Mouse (Mus musculus) embryonic facial prominence, embryonic 11.5 days (tissue): Measurements from ENCODE around the gene Cd83. TPM values are rescaled to one million over a fixed set of nuclear protein-coding genes. Genes with fewer than 3 reads are reported as not detected.

Experiments
- ATAC-seq: fragments of 200-750 bp; cut with Nextera tagmentation; replicated peaks from 2 replicates; pipeline ENCODE4 v1.8.0; 2017; ENCODE audit warnings: low read depth; ENCODE audit not compliant: insufficient number of reproducible peaks, low FRiP score, low TSS enrichment
- DNase-seq: peaks from one replicate; pipeline ENCODE4 v3.0.0-alpha.2; 2015; ENCODE audit warnings: low spot score
- H3K27ac ChIP-seq: fragments of 300-500 bp; sonication (generic); replicated peaks from 2 replicates; pipeline ENCODE4 v1.5.1; 2014; ENCODE audit warnings: mild to moderate bottlenecking, low read depth, low read length, control low read depth
- H3K27me3 ChIP-seq: fragments of 300-500 bp; sonication (generic); 2 replicates; pipeline ENCODE4 v1.6.1; 2014; ENCODE audit warnings: mild to moderate bottlenecking, low read length, moderate library complexity, mixed read lengths; ENCODE audit not compliant: control insufficient read depth, insufficient read depth
- H3K36me3 ChIP-seq: fragments of 300-500 bp; sonication (generic); replicated peaks from 2 replicates; pipeline ENCODE4 v1.6.1; 2014; ENCODE audit warnings: low read depth, mild to moderate bottlenecking, low read length, moderate library complexity, mixed read lengths; ENCODE audit not compliant: control insufficient read depth, insufficient read depth
- H3K4me1 ChIP-seq: fragments of 300-500 bp; sonication (generic); 2 replicates; pipeline ENCODE4 v1.6.1; 2014; ENCODE audit warnings: low read length, mixed read lengths; ENCODE audit not compliant: control insufficient read depth, insufficient read depth
- H3K4me2 ChIP-seq: fragments of 300-500 bp; sonication (generic); 2 replicates; pipeline ENCODE4 v1.6.1; 2014; ENCODE audit warnings: low read depth, mild to moderate bottlenecking, control low read depth, low read length, moderate library complexity
- H3K4me3 ChIP-seq: fragments of 300-500 bp; sonication (generic); 2 replicates; pipeline ENCODE4 v1.5.1; 2014; ENCODE audit warnings: low read depth, low read length, control low read depth
- H3K9ac ChIP-seq: fragments of 300-500 bp; sonication (generic); replicated peaks from 2 replicates; pipeline ENCODE4 v1.6.1; 2014; ENCODE audit warnings: mild to moderate bottlenecking, control low read depth, low read length
- H3K9me3 ChIP-seq: fragments of 300-500 bp; sonication (generic); replicated peaks from 2 replicates; pipeline ENCODE4 v1.6.1; 2016; ENCODE audit warnings: mild to moderate bottlenecking, low read length, inconsistent platforms, mixed read lengths; ENCODE audit not compliant: control insufficient read depth
- WGBS: fragments of 180-500 bp; shearing (Covaris S2); extraction: QIAGEN DNeasy Blood & Tissue Kit; methylation state at CpG from one replicate; pipeline ENCODE4 v1.1.7; 2014; 5-methylcytosine and 5-hydroxymethylcytosine counted together
- polyA plus RNA-seq: library from polyadenylated mRNA; unstranded; fragments of >200 nt; fragmentation: Nextera tagmentation; extraction: Ambion mirVana; gene quantifications from 2 replicates; pipeline ENCODE4 v1.2.1, GENCODE M21; 2014

Gene Cd83
- polyA plus RNA-seq, 1 experiment from 2014 or later = 8.0 TPM

- no peak overlapping the region for H3K27ac ChIP-seq
- no peaks in the 10 kb centered on the region for H3K36me3 ChIP-seq
- no peak for DNase-seq
- H3K4me2 ChIP-seq = no peak overlapping the region
- no peak overlapping the region for H3K9ac ChIP-seq
- H3K4me1 ChIP-seq = no peaks in the 10 kb centered on the region
- no peak for ATAC-seq
- 32% methylated on average over 6 of the region's 6 CpGs for WGBS
- no peaks in the 10 kb centered on the region; the same call in 1 of the 2 replicates for H3K27me3 ChIP-seq
- no peaks in the 10 kb centered on the region for H3K9me3 ChIP-seq
- no peak overlapping the region for H3K4me3 ChIP-seq
These were observed 6.4 kb upstream of the Cd83 start for GRCm38 (mm10) chr13:43778021-43778649.

DNA sequence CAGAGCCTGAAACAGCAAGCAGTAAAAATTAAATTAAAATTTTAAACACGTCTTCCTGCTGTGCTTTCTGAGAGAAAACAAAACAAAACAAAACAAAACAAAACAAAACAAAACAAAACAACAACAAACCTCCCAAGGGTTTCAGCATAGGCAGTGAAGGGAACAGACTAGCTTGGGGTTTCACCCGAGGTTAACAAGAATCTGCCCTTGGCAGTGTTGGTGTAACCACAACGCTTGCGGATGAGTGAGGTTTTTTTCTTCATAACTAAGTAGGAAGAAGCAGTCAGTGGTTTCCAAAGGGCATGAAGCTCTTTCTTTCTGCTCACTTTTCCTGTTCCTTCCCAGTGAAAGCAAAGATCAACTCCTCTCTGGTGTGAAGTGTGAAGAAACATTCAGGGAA is 5.6 kb upstream of the Cd83 start:
- DNase-seq = no peak
- no peak for ATAC-seq
- H3K9ac ChIP-seq = no peak overlapping the region
- H3K27me3 ChIP-seq = peaks cover 3% of the 10 kb centered on the region
- no peaks in the 10 kb centered on the region for H3K36me3 ChIP-seq
- H3K4me1 ChIP-seq = no peaks in the 10 kb centered on the region
- H3K27ac ChIP-seq = no peak overlapping the region
- WGBS = 75% methylated on average over 4 of the region's 4 CpGs
- H3K4me3 ChIP-seq = no peak overlapping the region
- no peak overlapping the region for H3K4me2 ChIP-seq
- H3K9me3 ChIP-seq = no peaks in the 10 kb centered on the region

DNA sequence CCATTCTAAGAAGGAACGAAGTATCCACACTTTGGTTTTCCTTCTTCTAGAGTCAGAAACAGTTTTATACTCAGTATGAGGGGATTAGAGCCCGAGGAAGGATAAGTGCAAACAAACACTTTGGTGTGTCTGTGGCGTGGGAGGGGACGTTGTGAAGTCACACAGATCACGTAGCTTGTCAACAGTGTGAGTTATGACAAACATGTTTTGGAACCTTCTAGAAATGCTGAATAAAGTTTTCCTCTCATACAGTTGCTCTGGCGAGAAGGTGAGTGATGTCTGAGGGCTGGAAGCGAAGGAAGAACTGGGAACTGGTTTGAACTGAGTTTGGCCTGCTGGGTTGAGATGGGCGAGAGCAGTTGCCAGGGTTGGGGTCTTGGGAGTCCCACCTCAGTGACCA is 4.5 kb upstream of the Cd83 start:
- Histone ChIP-seq H3K9ac (no peak overlapping the region), H3K27me3 (peaks cover 4% of the 10 kb centered on the region), H3K36me3 (no peaks in the 10 kb centered on the region), H3K27ac (no peak overlapping the region), H3K9me3 (no peaks in the 10 kb centered on the region), H3K4me2 (no peak overlapping the region), H3K4me1 (no peaks in the 10 kb centered on the region), H3K4me3 (no peak overlapping the region)
- 86% methylated on average over 8 of the region's 8 CpGs for WGBS
- no peak for ATAC-seq
- DNase-seq = no peak

DNA sequence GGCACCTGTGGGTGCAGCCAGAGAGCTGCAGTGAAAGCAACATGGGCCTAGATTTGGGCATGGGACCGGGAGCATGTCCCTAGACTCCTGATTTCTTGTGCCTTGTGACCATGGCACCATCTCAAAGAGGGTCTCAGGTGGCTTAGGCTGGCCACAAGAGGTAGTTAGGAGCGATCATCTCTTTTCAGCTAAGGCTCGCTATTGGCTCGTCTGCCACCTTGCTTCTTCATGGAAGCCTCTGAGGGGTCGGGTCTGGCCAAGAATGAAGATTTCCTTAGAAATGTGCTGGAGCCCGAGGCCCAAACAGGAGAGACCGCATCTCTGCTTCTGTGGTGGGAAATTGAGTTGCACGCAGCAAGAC is 1.1 kb downstream of the Cd83 start:
- H3K36me3 ChIP-seq = no peaks in the 10 kb centered on the region
- no peak overlapping the region for H3K9ac ChIP-seq
- ATAC-seq = no peak
- peak overlapping the region; percentile 58 for H3K4me3 ChIP-seq
- no peaks in the 10 kb centered on the region for H3K9me3 ChIP-seq
- H3K27me3 ChIP-seq = peaks cover 9% of the 10 kb centered on the region
- WGBS = 32% methylated on average over 8 of the region's 8 CpGs
- peak overlapping the region; percentile 98 for H3K4me2 ChIP-seq
- no peaks in the 10 kb centered on the region for H3K4me1 ChIP-seq
- no peak for DNase-seq
- H3K27ac ChIP-seq = no peak overlapping the region

GRCm38 (mm10) chr13:43786171-43786795 is 1.7 kb downstream of the Cd83 start:
- no peaks in the 10 kb centered on the region for H3K9me3 ChIP-seq
- no peaks in the 10 kb centered on the region for H3K4me1 ChIP-seq
- H3K4me3 ChIP-seq = no peak overlapping the region
- DNase-seq (peak; percentile 53), ATAC-seq (no peak; the same call in 1 of the 2 replicates)
- H3K36me3 ChIP-seq = no peaks in the 10 kb centered on the region
- H3K27me3 ChIP-seq = peaks cover 9% of the 10 kb centered on the region
- WGBS = 22% methylated on average over 12 of the region's 12 CpGs
- H3K4me2 ChIP-seq = peak overlapping the region; percentile 14; the same call in 1 of the 2 replicates
- no peak overlapping the region for H3K27ac ChIP-seq
- H3K9ac ChIP-seq = no peak overlapping the region

DNA sequence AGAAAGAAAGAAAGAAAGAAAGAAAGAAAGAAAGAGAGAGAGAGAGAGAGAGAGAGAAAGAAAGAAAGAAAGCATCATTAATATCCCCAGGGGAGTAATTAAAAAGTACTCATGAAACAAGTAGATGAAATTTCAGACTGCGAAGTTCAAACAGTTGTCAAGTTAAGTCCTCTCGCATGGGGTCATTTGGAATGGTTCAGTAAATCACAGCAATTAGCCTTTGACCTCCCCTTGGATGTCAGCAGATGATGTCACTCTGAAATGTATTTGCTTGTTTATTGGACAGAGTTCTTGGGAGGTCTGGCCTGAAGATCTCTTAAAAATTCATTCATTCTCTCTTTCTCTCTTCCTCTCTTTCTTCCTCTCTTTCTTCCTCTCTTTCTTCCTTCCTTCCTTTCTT is 2.7 kb downstream of the Cd83 start:
- Histone ChIP-seq H3K27ac (no peak overlapping the region), H3K36me3 (no peaks in the 10 kb centered on the region), H3K9me3 (no peaks in the 10 kb centered on the region), H3K4me3 (no peak overlapping the region), H3K4me2 (no peak overlapping the region), H3K4me1 (no peaks in the 10 kb centered on the region), H3K27me3 (peaks cover 9% of the 10 kb centered on the region), H3K9ac (no peak overlapping the region)
- ATAC-seq (no peak), DNase-seq (peak; percentile 53)
- WGBS = 26% methylated on average over 2 of the region's 2 CpGs

DNA sequence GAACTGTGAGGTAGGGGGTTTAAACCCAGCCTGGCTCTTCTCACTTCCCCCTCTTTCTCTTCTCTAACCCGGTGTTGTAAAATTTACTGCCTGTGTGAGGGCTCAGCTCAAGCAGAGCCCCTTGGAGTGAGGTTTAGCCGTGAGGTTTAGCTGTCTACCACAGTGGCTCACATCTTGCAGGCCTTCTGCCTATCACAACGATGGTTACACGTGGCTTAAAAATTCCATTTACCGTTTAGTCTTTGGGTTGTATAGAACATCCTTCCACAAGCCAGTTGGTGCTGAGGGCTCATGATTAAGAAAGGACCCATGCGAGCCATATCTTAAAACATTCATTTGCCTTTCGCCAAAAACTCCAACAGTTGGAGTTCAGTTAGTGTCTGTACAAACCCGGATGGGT is 3.5 kb downstream of the Cd83 start:
- H3K27me3 ChIP-seq = peaks cover 9% of the 10 kb centered on the region
- H3K4me3 ChIP-seq = no peak overlapping the region
- no peak overlapping the region for H3K4me2 ChIP-seq
- no peak for ATAC-seq
- no peak overlapping the region for H3K27ac ChIP-seq
- DNase-seq = no peak
- no peaks in the 10 kb centered on the region for H3K9me3 ChIP-seq
- no peaks in the 10 kb centered on the region for H3K4me1 ChIP-seq
- WGBS = 84% methylated on average over 8 of the region's 8 CpGs
- H3K9ac ChIP-seq = no peak overlapping the region
- no peaks in the 10 kb centered on the region for H3K36me3 ChIP-seq

DNA sequence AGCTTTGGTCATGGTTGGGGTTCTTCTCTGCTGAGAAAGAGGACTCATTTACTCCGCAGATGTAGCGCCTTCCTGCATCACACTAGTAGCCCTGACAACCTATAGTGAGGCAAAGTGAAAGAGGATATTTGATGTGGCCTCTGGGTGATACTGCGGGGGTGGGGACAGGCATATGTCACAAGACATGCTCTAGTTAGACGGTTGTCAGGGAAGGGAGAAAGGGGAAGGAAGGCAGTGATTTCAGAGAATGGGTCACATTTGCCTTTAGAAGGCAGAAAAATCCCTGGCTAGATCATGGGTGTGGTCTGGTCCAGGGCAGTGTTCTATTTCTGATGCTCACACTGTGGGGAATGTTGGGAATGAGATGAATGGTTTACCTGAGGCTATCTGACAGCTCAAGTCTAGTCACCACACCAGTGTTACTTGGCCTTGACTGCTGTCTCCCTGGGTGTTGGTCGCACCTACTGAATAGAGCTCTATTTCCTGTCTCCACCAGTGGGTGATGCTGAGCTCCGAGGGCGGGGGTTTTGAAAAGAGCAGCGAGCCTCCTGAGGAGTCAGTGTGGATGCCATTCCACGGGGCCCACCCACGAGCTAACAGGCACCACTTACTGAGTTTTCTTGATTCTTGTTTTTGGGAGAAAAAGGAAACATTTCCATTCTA is 4.5 kb downstream of the Cd83 start:
- Histone ChIP-seq H3K4me3 (no peak overlapping the region), H3K4me2 (no peak overlapping the region), H3K36me3 (no peaks in the 10 kb centered on the region), H3K27ac (no peak overlapping the region), H3K27me3 (peaks cover 6% of the 10 kb centered on the region), H3K9me3 (no peaks in the 10 kb centered on the region), H3K9ac (no peak overlapping the region), H3K4me1 (no peaks in the 10 kb centered on the region)
- DNase-seq = no peak
- no peak for ATAC-seq
- WGBS = 77% methylated on average over 10 of the region's 10 CpGs
